Mouse (Mus musculus) ES-E14 (cell line): Measurements from ENCODE around the gene Mapk8ip2. TPM values are rescaled to one million over a fixed set of nuclear protein-coding genes. Genes with fewer than 3 reads are reported as not detected.
A peak's percentile ranks its signal among the peaks of the same experiment; 100 is the strongest.

Experiments used
- DNase-seq: peaks from one replicate; pipeline ENCODE4 v3.0.0-alpha.2; 2013; ENCODE audit warnings: low read depth, low spot score
- H3K27ac ChIP-seq: 2 replicates; pipeline ENCODE4 v1.5.1; 2012; ENCODE audit warnings: low read depth, mild to moderate bottlenecking, low read length, moderate library complexity, mixed read lengths; ENCODE audit not compliant: poor library complexity, insufficient read depth, severe bottlenecking
- H3K36me3 ChIP-seq: 2 replicates; pipeline ENCODE4 v1.6.1; 2012; ENCODE audit warnings: mild to moderate bottlenecking, low read length, moderate library complexity, mixed read lengths; ENCODE audit not compliant: control insufficient read depth, poor library complexity, insufficient read depth, severe bottlenecking
- H3K4me1 ChIP-seq, 2 experiments: fragments of 150-350 bp in 1 of 2; sonication (generic) in 1 of 2; 2 replicates each; pipeline ENCODE4 v1.6.1; 2012; ENCODE audit warnings: low read length in 2 of 2, mild to moderate bottlenecking in 1 of 2, mixed read lengths in 1 of 2; ENCODE audit not compliant: control insufficient read depth in 2 of 2, insufficient read depth in 2 of 2, poor library complexity in 1 of 2
- H3K4me3 ChIP-seq, 2 experiments: fragments of 150-350 bp in 1 of 2; sonication (generic) in 1 of 2; 2 replicates each; pipeline ENCODE4 v1.5.1; 2012; ENCODE audit warnings: low read length in 2 of 2, low read depth in 1 of 2, mild to moderate bottlenecking in 1 of 2, mixed read lengths in 1 of 2; ENCODE audit not compliant: insufficient read depth in 1 of 2, poor library complexity in 1 of 2, severe bottlenecking in 1 of 2
- H3K9ac ChIP-seq: 2 replicates; pipeline ENCODE4 v1.6.1; 2012; ENCODE audit warnings: low read depth, mild to moderate bottlenecking, low read length, mixed read lengths; ENCODE audit not compliant: poor library complexity, insufficient read depth, severe bottlenecking
- H3K9me3 ChIP-seq: fragments of 150-350 bp; sonication (generic); 2 replicates; pipeline ENCODE4 v1.6.1; 2012; ENCODE audit warnings: low read depth, mild to moderate bottlenecking, low read length; ENCODE audit not compliant: control insufficient read depth, insufficient read depth
- CHD2 ChIP-seq: IDR thresholded peaks from 2 replicates; pipeline ENCODE4 v1.6.1; 2014; ENCODE audit warnings: mild to moderate bottlenecking, low read depth, low read length, inconsistent platforms
- HCFC1 ChIP-seq: IDR thresholded peaks from 2 replicates; pipeline ENCODE4 v1.6.1; 2012; ENCODE audit warnings: low read length, inconsistent platforms, borderline replicate concordance; ENCODE audit not compliant: insufficient read depth
- MAFK ChIP-seq: IDR thresholded peaks from 2 replicates; pipeline ENCODE4 v1.6.1; 2014; ENCODE audit warnings: mild to moderate bottlenecking, low read depth, low read length, inconsistent platforms; ENCODE audit not compliant: insufficient read depth
- ZC3H11A ChIP-seq: IDR thresholded peaks from 2 replicates; pipeline ENCODE4 v1.6.1; 2012; ENCODE audit warnings: low read depth, mild to moderate bottlenecking, inconsistent platforms, low read length, borderline replicate concordance
- ZNF384 ChIP-seq: IDR thresholded peaks from 2 replicates; pipeline ENCODE4 v1.6.1; 2012; ENCODE audit warnings: low read depth, low read length, inconsistent platforms
- in situ Hi-C, 2 experiments: fragments of 600-800 bp; cut with MboI; formaldehyde crosslinking; loops; one replicate each; pipeline ENCODE4 v1.15.1; 2025; ENCODE audit warnings: low sequenced_read_pairs in 2 of 2, inconsistent platforms in 1 of 2; ENCODE audit not compliant: unreplicated experiment in 2 of 2
- total RNA-seq: library from RNA; depleted of rRNA; stranded (reverse); fragments of 300-350 nt; gene quantifications from 2 replicates; pipeline ENCODE4 v1.2.3, GENCODE M21; 2012

Mapk8ip2 gene
- total RNA-seq, 1 experiment, result 4.6 TPM

DNA sequence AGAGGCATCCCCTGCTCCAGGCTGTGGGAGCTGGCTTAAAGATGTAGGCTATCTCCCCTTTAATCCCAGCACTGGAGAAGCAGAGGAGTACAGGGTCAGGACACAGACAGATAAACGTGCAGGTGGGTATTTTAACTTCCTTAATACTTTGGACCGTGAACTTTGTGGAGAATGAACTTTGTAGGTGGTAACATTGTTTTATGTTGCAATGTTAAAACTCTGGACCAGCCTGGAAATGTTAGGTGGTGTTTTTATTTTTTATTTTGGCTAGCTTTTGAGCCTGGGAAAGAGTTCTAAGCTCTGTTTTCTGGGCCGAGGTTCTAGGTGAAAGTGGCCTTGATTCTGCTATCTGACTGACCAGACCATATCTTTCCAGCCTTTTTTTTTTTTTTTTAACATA, 22.4 kb upstream of the Mapk8ip2 start:
- H3K36me3 ChIP-seq, result peaks cover 9% of the 10 kb centered on the region; the same call in 1 of the 2 replicates
- H3K9me3 ChIP-seq, result no peaks in the 10 kb centered on the region
- TF ChIP-seq CHD2 (no peak), ZC3H11A (no peak), ZNF384 (no peak), HCFC1 (no peak), MAFK (no peak)
- no peak overlapping the region for H3K27ac ChIP-seq
- no peak for DNase-seq
- H3K4me1 ChIP-seq, result peaks cover 1 to 14% of the 10 kb centered on the region in 2 experiments; a peak in 3 of 4 replicates
- no peak overlapping the region for H3K4me3 ChIP-seq
- in situ Hi-C loops, result no loop called here
- H3K9ac ChIP-seq, result no peak overlapping the region

DNA sequence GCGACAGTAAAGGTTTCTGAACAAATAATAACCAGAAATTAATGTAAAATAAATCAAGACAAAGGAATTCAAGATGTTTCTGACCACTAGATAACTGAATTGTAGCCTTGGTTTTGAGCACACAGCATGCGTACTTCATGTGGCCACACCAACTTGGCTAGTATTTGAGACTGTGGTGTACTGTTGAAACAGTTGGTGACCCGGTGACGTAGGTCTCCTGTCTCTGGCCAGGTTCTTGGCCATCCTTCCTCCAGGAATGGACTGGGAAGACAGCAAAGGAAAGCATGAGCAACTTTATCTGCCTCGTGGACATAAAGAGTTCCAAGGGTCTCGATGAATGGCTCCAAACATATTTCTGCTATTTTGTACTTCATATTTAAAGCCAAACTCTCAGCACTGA, 21.9 kb upstream of the Mapk8ip2 start:
- Histone ChIP-seq H3K9ac (no peak overlapping the region), H3K36me3 (peaks cover 6% of the 10 kb centered on the region; the same call in 1 of the 2 replicates), H3K4me1 (peaks cover 0 to 9% of the 10 kb centered on the region in 2 experiments; a peak in 2 of 4 replicates), H3K9me3 (no peaks in the 10 kb centered on the region), H3K27ac (no peak overlapping the region), H3K4me3 (no peak overlapping the region)
- no peak for TF ChIP-seq HCFC1
- TF ChIP-seq CHD2, result no peak
- TF ChIP-seq MAFK, result no peak
- TF ChIP-seq ZC3H11A, result no peak
- TF ChIP-seq ZNF384, result no peak
- in situ Hi-C loops, result no loop called here
- no peak for DNase-seq

DNA sequence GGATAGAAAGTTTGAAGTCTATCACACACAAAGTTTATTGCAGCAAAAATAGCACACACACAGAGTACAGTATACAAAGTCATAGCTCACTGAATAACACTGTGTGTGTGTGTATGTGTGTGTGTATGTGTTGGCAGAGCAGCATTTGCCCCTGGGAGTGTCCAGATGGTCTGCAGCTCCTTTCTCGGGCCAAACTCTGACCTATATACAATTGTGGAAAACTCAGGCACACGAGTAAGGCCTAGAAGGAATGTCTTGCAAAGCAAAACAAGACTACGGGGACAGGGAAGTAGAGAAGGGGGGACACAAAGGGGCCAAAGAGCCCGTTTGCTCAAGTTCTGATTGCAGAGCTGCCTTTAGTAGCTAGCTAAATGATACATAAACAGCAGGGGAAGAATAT, 20.8 kb upstream of the Mapk8ip2 start:
- TF ChIP-seq ZNF384, result no peak
- TF ChIP-seq HCFC1, result no peak
- TF ChIP-seq MAFK, result no peak
- no peak for TF ChIP-seq ZC3H11A
- no peak for TF ChIP-seq CHD2
- Histone ChIP-seq H3K4me1 (peaks cover 0 to 8% of the 10 kb centered on the region in 2 experiments; a peak in 2 of 4 replicates), H3K4me3 (no peak overlapping the region), H3K9ac (no peak overlapping the region), H3K9me3 (no peaks in the 10 kb centered on the region), H3K27ac (no peak overlapping the region), H3K36me3 (peaks cover under 1% of the 10 kb centered on the region; the same call in 1 of the 2 replicates)
- no peak for DNase-seq
- in situ Hi-C loops, result no loop called here

DNA sequence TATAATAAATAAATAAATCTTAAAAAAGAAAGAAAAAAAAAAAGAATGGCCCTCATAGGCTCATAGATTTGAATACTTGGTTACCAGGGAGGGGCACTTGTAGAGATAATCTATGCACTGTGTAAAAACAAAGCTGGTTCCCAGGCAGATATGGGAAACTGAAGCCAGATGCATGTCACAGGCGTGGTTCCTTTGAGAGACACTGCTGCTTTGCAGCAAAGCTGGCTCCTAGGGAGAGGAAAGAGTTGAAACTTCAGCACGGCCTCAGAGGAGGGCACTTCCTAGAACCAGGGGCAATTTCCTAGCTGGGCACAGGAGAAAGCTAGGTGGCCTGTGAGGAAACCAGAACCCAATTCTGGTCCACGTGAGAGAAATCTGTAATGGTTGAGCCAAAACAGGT, 19.6 kb upstream of the Mapk8ip2 start:
- no peak overlapping the region for H3K4me3 ChIP-seq
- H3K9ac ChIP-seq, result no peak overlapping the region
- 0 out of 4 replicates have a peak, but pooled peaks cover 0 to 4% of the 10 kb centered on the region in 2 experiments for H3K4me1 ChIP-seq
- no peak for DNase-seq
- in situ Hi-C loops, result no loop called here
- H3K27ac ChIP-seq, result peak overlapping the region; percentile 17; the same call in 1 of the 2 replicates
- TF ChIP-seq HCFC1 (no peak), ZNF384 (no peak), ZC3H11A (no peak), MAFK (no peak), CHD2 (no peak)
- no peaks in the 10 kb centered on the region for H3K36me3 ChIP-seq
- no peaks in the 10 kb centered on the region for H3K9me3 ChIP-seq
